ENCODE assay signal across 18 mouse cellular contexts in the genomic region with DNA sequence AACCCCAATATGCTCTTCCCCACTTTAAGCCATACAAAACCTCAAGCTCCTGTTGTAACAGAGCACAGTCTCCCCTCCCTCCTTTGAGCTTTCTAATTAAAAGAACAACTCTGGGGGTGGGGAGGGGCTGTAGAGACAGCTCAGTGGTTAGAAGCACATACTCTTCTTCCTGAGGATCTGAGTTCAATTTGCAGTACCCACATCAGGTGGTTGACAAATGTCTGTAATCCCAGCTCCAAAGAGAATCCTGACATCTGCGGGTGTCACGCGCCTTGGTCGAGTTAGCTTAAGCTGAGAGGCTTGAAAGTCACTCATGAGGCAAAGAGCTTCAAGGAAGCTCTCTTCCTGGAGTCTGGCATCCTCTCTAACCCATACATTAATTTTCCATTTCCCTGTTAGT.
"Had no signal": no experiment of that assay in that cellular context is flagged by ENCODE, and none has a peak within 500 bp of the region (broad histone marks: within the 10 kb centered on the region; RNA-seq: fewer than 3 reads in every experiment).

No protein-coding gene starts in this region.

- H3K36me3 ChIP-seq: midbrain, embryonic 10.5 days; midbrain, embryonic 12.5 days; neural tube, embryonic 13.5 days; neural tube, embryonic 15.5 days had no signal

- H3K27ac ChIP-seq: midbrain, embryonic 10.5 days; midbrain, embryonic 12.5 days; neural tube, embryonic 13.5 days; neural tube, embryonic 15.5 days had no signal

- H3K27me3 ChIP-seq: midbrain, embryonic 12.5 days; neural tube, embryonic 13.5 days; neural tube, embryonic 15.5 days had no signal

- H3K4me1 ChIP-seq: midbrain, embryonic 10.5 days; midbrain, embryonic 12.5 days; neural tube, embryonic 13.5 days; neural tube, embryonic 15.5 days had no signal

- H3K4me3 ChIP-seq: midbrain, embryonic 10.5 days; midbrain, embryonic 12.5 days; myocyte; neural tube, embryonic 13.5 days; neural tube, embryonic 15.5 days had no signal

- DNase-seq: lung, adult 18-20 months; lung, embryonic 14.5 days; lung, postnatal 10 days; lung, postnatal 4 days; midbrain, embryonic 14.5 days; retina, postnatal 1 day; right cerebral cortex, adult 18-20 months; right cerebral cortex, postnatal 25 days; right cerebral cortex, postnatal 4 days; spleen, adult 18-20 months; thymus, adult 18-20 months; thymus, postnatal 25 days; thymus, postnatal 4 days had no signal

- H3K9ac ChIP-seq: lung, embryonic 14.5 days; midbrain, embryonic 12.5 days; neural tube, embryonic 13.5 days; neural tube, embryonic 15.5 days had no signal

- H3K9me3 ChIP-seq: midbrain, embryonic 10.5 days; midbrain, embryonic 12.5 days; neural tube, embryonic 13.5 days; neural tube, embryonic 15.5 days had no signal
